Mouse (Mus musculus): ENCODE measurements around the gene Cdyl. TPM values are rescaled to one million over a fixed set of nuclear protein-coding genes. Genes with fewer than 3 reads are reported as not detected.

Cdyl gene
- polyA plus RNA-seq, 1 experiment: 8.3 TPM

- Histone ChIP-seq H3K4me3 (replicated peaks; ENCODE audit: insufficient read depth, low read depth, low read length) (no peak overlapping the region), H3K27me3 (ENCODE audit: control insufficient read depth, insufficient read depth, low read length) (no peaks in the 10 kb centered on the region), H3K27ac (ENCODE audit: insufficient read depth, low read length) (no peak overlapping the region), H3K4me1 (ENCODE audit: control insufficient read depth, insufficient read depth, low read length) (no peaks in the 10 kb centered on the region)
- no peak for DNase-seq
- 94% methylated on average over 4 of the region's 4 CpGs for WGBS
- TF ChIP-seq POLR2A (IDR thresholded peaks at IDR 0.05; ENCODE audit: borderline replicate concordance, insufficient read depth, low read length) (no peak), CTCF (IDR thresholded peaks at IDR 0.05; ENCODE audit: borderline replicate concordance, insufficient read depth, low read depth, low read length) (no peak)
These were observed 124.6 kb downstream of the Cdyl start for GRCm38 (mm10) chr13:35784281-35784680.

GRCm38 (mm10) chr13:35785330-35785939 is 125.8 kb downstream of the Cdyl start:
- no peaks in the 10 kb centered on the region for H3K27me3 ChIP-seq (ENCODE audit: control insufficient read depth, insufficient read depth, low read length)
- 62% methylated on average over 5 of the region's 5 CpGs for WGBS
- TF ChIP-seq POLR2A (IDR thresholded peaks at IDR 0.05; ENCODE audit: borderline replicate concordance, insufficient read depth, low read length) (no peak), CTCF (IDR thresholded peaks at IDR 0.05; ENCODE audit: borderline replicate concordance, insufficient read depth, low read depth, low read length) (no peak)
- H3K27ac ChIP-seq (ENCODE audit: insufficient read depth, low read length): no peak overlapping the region
- no peak overlapping the region for H3K4me3 ChIP-seq (replicated peaks; ENCODE audit: insufficient read depth, low read depth, low read length)
- no peak for DNase-seq
- H3K4me1 ChIP-seq (ENCODE audit: control insufficient read depth, insufficient read depth, low read length): no peaks in the 10 kb centered on the region

GRCm38 (mm10) chr13:35786726-35787399 is 127.2 kb downstream of the Cdyl start:
- no peaks in the 10 kb centered on the region for H3K4me1 ChIP-seq (ENCODE audit: control insufficient read depth, insufficient read depth, low read length)
- no peak for DNase-seq
- no peak overlapping the region for H3K27ac ChIP-seq (ENCODE audit: insufficient read depth, low read length)
- no peaks in the 10 kb centered on the region for H3K27me3 ChIP-seq (ENCODE audit: control insufficient read depth, insufficient read depth, low read length)
- no peak overlapping the region for H3K4me3 ChIP-seq (replicated peaks; ENCODE audit: insufficient read depth, low read depth, low read length)
- TF ChIP-seq CTCF (IDR thresholded peaks at IDR 0.05; ENCODE audit: borderline replicate concordance, insufficient read depth, low read depth, low read length) (no peak), POLR2A (IDR thresholded peaks at IDR 0.05; ENCODE audit: borderline replicate concordance, insufficient read depth, low read length) (no peak)
- 94% methylated on average over 6 of the region's 6 CpGs for WGBS

- no peak for TF ChIP-seq POLR2A (IDR thresholded peaks at IDR 0.05; ENCODE audit: borderline replicate concordance, insufficient read depth, low read length)
- no peak for TF ChIP-seq CTCF (IDR thresholded peaks at IDR 0.05; ENCODE audit: borderline replicate concordance, insufficient read depth, low read depth, low read length)
- Histone ChIP-seq H3K27me3 (ENCODE audit: control insufficient read depth, insufficient read depth, low read length) (no peaks in the 10 kb centered on the region), H3K4me3 (replicated peaks; ENCODE audit: insufficient read depth, low read depth, low read length) (no peak overlapping the region), H3K27ac (ENCODE audit: insufficient read depth, low read length) (no peak overlapping the region), H3K4me1 (ENCODE audit: control insufficient read depth, insufficient read depth, low read length) (peaks cover 5% of the 10 kb centered on the region)
- WGBS: 89% methylated on average over 4 of the region's 4 CpGs
- no peak for DNase-seq
These were observed 129.9 kb downstream of the Cdyl start for GRCm38 (mm10) chr13:35789577-35789976.

GRCm38 (mm10) chr13:35790431-35790830 is 130.8 kb downstream of the Cdyl start:
- no peak for DNase-seq
- WGBS: 82% methylated on average over 4 of the region's 4 CpGs

GRCm38 (mm10) chr13:35794309-35794708 is 134.7 kb downstream of the Cdyl start:
- Histone ChIP-seq H3K27me3 (ENCODE audit: control insufficient read depth, insufficient read depth, low read length) (no peaks in the 10 kb centered on the region), H3K4me3 (replicated peaks; ENCODE audit: insufficient read depth, low read depth, low read length) (no peak overlapping the region), H3K27ac (ENCODE audit: insufficient read depth, low read length) (no peak overlapping the region), H3K4me1 (ENCODE audit: control insufficient read depth, insufficient read depth, low read length) (peaks cover 19% of the 10 kb centered on the region)
- 30% methylated on average over 7 of the region's 7 CpGs for WGBS
- TF ChIP-seq CTCF (IDR thresholded peaks at IDR 0.05; ENCODE audit: borderline replicate concordance, insufficient read depth, low read depth, low read length): no peak
- no peak for TF ChIP-seq POLR2A (IDR thresholded peaks at IDR 0.05; ENCODE audit: borderline replicate concordance, insufficient read depth, low read length)
- DNase-seq: peak; percentile 23 to 24

More at GRCm38 (mm10) chr13:35790431-35790830, 130.8 kb downstream of the Cdyl start:
- Histone ChIP-seq H3K27ac (ENCODE audit: insufficient read depth, low read length) (no peak overlapping the region), H3K27me3 (ENCODE audit: control insufficient read depth, insufficient read depth, low read length) (no peaks in the 10 kb centered on the region), H3K4me1 (ENCODE audit: control insufficient read depth, insufficient read depth, low read length) (peaks cover 11% of the 10 kb centered on the region), H3K4me3 (replicated peaks; ENCODE audit: insufficient read depth, low read depth, low read length) (no peak overlapping the region)
- TF ChIP-seq POLR2A (IDR thresholded peaks at IDR 0.05; ENCODE audit: borderline replicate concordance, insufficient read depth, low read length) (no peak), CTCF (IDR thresholded peaks at IDR 0.05; ENCODE audit: borderline replicate concordance, insufficient read depth, low read depth, low read length) (no peak)

GRCm38 (mm10) chr13:35794774-35795173 is 135.1 kb downstream of the Cdyl start:
- DNase-seq: no peak
- 46% methylated on average over 4 of the region's 4 CpGs for WGBS
- Histone ChIP-seq H3K4me1 (ENCODE audit: control insufficient read depth, insufficient read depth, low read length) (peaks cover 19% of the 10 kb centered on the region), H3K27ac (ENCODE audit: insufficient read depth, low read length) (no peak overlapping the region), H3K27me3 (ENCODE audit: control insufficient read depth, insufficient read depth, low read length) (no peaks in the 10 kb centered on the region), H3K4me3 (replicated peaks; ENCODE audit: insufficient read depth, low read depth, low read length) (no peak overlapping the region)
- no peak for TF ChIP-seq POLR2A (IDR thresholded peaks at IDR 0.05; ENCODE audit: borderline replicate concordance, insufficient read depth, low read length)
- TF ChIP-seq CTCF (IDR thresholded peaks at IDR 0.05; ENCODE audit: borderline replicate concordance, insufficient read depth, low read depth, low read length): no peak

- Histone ChIP-seq H3K4me1 (ENCODE audit: control insufficient read depth, insufficient read depth, low read length) (peaks cover 19% of the 10 kb centered on the region), H3K27ac (ENCODE audit: insufficient read depth, low read length) (no peak overlapping the region), H3K27me3 (ENCODE audit: control insufficient read depth, insufficient read depth, low read length) (no peaks in the 10 kb centered on the region), H3K4me3 (replicated peaks; ENCODE audit: insufficient read depth, low read depth, low read length) (no peak overlapping the region)
- 71% methylated on average over 2 of the region's 2 CpGs for WGBS
- no peak for DNase-seq
- TF ChIP-seq CTCF (IDR thresholded peaks at IDR 0.05; ENCODE audit: borderline replicate concordance, insufficient read depth, low read depth, low read length) (no peak), POLR2A (IDR thresholded peaks at IDR 0.05; ENCODE audit: borderline replicate concordance, insufficient read depth, low read length) (no peak)
These were observed 136.3 kb downstream of the Cdyl start for GRCm38 (mm10) chr13:35795887-35796286.

Measured in cerebellum, adult 2 months (tissue).